Mouse (Mus musculus) retina, adult 2 months (tissue): ENCODE data around the gene Slfn3.
"Not testable (repeated sequence)": the region's sequence is repeated elsewhere in the genome, so short reads cannot be mapped to it uniquely, and the experiment has no call there.

Source experiments
- DNase-seq: peaks from one replicate; pipeline ENCODE4 v3.0.0-alpha.2; 2012; ENCODE audit warnings: low read depth, low spot score

The Slfn3 gene

DNA sequence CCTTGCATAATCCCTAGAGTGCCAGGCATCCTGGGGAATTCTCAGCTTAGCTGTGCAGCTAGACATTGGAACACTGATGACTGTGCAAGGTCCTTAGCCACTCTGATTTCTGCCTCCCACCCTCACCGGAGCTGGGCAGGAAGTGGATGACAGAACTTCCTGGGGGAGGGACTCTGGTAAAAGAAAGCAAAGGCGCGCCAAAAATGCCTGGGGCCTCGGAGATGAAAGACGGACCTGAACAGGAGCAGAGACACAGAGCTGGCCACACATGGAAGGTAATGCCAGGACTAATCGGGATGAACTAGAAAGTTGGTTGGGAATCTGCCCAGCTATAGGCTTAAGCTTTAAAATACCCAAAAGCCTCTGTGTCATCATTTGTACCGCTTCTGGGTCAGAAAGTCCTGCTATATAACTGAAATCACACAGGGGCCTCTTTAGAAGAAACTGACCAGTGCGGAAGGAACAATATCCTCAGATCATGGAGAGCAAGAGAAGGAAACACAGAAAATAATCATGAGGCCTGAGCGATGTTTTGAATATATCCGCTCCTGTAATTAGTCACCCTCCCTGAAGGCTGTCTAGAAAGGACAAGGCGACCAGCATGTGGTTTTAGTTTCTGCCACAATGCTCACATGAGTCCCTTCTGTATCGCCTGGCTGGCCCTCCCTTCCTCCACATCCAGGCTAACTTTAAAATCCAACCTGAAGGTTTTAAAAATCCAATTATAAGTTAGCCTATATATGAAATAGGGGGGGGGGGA lies at the start of gene Slfn3:
Gene Slfn3, plus strand, starts transcription at position 197 of the 760 bp plus-strand sequence.
- no peak for DNase-seq

DNA sequence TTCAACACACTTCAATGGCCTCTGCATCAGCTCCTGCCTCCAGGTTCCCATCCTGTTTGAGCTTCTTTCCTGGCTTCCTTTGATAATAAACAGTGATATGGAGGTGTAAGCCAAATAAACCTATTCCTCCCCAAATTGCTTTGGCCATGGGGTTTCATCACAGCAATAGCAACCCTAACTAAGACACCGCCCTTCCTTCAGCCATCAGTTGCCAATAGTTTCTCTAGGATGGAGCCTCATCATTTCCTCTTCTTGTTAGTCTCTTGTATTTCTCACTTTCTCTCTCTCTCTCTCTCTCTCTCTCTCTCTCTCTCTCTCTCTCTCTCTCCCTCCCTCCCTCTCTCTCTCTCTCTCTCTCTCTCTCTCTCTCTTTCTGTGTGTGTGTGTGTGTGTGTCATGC lies 42.2 kb upstream of the Slfn3 start:
- not testable (repeated sequence) for DNase-seq

DNA sequence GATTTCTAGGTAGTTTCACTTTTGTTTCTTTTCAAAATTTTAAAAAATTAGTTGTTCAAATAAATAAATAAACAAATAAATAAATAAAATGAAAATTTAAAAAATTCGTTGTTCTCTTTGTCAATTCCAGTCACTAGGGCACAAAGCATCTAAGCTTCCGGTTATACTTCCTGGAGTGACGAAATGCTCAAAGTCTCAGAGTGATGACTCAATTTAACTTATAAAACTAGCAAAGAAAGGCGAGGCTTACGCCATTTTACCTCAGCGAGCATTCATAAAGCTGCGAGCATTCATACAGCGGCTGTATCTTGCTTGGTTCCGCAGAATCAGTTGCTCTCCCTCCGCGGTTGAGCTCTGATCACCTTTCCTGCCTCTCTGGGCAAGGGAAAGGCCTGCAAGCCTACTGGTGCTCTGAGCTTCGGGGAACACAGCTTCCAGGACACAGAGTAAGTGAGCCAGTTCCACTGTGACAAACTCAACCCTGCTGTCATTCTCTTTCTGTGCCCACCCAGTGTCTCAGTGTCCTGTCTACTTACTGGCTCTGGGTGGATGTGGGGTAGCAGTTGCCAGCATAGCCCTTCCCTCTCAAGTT lies 16.1 kb upstream of the Slfn3 start, which contains the start of gene Slfn4:
Gene Slfn4, plus strand, starts transcription at position 239 of the 592 bp plus-strand sequence.
- no peak for DNase-seq

DNA sequence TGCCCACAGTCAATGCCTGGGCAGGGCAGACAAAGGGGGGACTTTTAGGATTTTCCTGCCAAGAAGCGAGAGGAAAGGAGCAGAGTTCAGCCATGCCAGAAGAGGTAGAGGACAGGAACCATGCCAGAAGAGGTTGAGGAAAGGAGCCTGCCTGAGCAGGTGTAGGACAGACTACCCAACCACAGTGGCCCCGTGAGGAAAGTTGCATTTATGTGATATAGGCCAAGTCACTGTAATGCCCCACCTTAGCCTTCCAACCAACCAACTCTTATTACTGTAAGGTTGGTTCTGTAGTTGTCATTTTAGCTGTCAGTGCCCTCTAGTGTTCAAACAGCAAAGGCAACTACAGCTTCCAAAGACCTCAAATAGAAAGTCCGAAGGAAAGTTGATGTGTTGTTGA lies 871 bp downstream of the Slfn3 start:
- no peak for DNase-seq

GRCm38 (mm10) chr11:83205002-83205401 lies 13.9 kb downstream of the Slfn3 start:
- DNase-seq, result no peak

- no peak for DNase-seq
Observed at GRCm38 (mm10) chr11:83216119-83216518, 25.0 kb downstream of the Slfn3 start.

- no peak for DNase-seq
Observed at GRCm38 (mm10) chr11:83221328-83221877, 30.3 kb downstream of the Slfn3 start.

DNA sequence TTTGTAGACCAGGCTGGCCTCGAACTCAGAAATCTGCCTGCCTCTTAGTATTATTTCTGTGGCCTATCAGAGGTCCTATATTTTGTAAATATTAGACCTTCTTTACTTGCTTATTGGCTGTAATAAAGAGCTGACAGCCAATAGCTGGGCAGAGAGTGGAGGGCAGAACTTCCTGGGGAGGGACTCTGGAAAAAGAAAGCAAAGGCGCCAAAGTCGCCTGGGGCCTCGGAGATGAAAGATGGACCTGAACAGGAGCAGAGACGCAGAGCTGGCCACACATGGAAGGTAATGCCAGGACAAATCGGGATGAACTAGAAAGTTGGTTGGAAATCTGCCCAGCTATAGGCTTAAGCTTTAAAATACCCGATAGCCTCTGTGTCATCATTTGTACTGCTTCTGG lies 32.2 kb downstream of the Slfn3 start:
- no peak for DNase-seq

- DNase-seq, result not testable (repeated sequence)
Observed at GRCm38 (mm10) chr11:83223793-83224192, 32.7 kb downstream of the Slfn3 start.

DNA sequence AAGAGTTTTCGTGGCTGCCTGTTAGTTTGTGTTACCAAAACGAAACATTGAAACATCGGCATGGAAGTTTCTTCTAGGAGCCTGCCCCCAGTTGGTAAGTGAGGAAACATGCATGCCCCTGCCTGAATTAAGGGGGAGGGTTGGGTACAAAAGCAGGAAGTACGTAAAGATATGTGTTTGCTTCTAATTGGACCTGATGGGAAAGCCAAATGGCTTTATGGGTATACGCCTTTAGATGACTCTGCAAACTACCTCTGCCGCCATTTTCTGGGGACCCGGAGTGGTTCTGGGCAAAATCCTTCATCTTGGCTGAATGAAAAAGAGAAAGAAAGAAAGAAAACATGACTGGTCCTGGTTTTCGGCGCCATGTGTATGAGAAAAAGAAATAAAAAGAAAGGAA lies 33.1 kb downstream of the Slfn3 start:
- DNase-seq, result no peak

DNA sequence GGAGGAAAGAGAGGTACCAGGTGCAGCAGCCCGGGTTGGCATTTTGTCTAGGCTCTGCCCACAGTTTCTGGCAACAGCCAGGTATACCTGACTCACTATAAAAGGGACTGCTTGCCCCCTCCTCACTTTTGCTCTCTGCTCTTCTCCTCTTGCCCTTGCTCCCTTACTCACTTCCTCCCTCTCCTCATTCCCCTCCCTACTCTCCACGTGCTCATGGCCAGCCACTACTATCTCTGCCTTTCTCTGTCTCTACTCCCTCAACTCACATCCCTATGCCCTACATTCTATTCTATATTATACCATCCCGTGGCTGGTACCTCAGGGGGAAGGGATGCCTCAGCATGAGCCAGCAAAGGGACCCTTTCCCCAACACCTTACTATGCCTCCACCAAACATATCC lies 33.6 kb downstream of the Slfn3 start:
- no peak for DNase-seq

DNA sequence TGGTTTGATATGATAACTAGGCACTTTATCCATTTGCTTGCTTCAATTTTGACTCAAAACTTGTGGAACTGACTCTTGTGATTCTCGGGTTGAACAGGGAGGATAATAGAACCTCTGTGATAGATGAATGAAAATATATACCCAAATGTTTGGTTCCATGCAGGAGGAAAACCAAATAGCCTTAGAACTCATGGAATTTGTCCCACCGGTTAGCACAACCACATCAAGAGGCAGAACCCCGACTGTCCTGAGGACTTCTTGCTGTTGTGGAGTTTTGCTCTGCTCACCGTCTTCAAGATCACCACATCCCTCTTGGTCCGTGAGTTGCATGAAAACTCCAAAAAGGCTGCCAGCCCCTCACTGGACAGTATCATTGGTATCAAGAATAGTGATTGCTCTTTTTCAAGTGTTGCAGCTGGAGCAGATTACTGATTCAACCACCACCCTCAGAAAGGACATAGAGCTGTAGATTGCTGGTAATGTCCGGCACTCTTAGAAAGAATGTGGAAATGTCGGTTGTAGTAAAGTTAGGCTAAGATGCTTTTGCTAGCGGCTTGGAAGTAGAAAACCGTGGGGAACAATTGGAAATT lies 34.3 kb downstream of the Slfn3 start:
- no peak for DNase-seq

GRCm38 (mm10) chr11:83227926-83228723 lies 37.0 kb downstream of the Slfn3 start:
- DNase-seq, result no peak

DNA sequence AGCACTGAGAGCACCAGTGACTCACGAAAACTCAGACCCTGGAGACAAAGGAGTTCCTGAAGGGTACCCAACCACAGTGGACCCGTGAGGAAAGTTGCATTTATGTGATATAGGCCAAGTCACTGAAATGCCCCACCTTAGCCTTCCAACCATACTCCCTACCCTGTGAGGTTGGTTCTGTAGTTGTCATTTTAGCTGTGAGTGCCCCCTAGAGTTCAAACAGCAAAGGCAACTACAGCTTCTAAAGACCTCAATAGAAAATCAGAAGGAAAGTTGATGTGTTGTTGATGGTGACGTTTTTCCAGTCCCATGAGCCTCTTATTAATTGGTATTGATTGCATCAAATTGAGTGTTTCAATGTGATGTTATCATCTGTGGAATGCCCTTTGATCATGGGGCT lies 39.8 kb downstream of the Slfn3 start:
- DNase-seq, result no peak

- not testable (repeated sequence) for DNase-seq
Observed at GRCm38 (mm10) chr11:83233621-83234020, 42.5 kb downstream of the Slfn3 start.

DNA sequence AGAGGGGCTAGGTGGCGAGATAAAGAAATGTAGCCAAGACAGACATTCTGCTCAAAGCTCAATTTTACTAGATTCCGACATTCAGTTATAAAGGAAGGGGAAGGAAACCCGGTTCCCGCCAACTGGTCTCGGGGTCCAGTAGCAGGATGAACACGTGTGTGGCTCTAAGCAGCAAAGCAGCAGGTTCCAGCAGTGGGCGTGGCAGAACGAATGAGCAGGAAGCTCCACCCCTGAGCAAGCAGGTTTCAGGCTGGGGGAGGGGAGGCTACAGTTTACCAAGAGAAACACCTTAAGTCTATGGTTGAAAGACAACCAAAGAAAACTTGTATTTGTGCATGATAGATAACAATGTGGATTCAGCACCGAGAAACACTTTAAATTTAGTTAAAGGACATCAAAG lies 46.3 kb downstream of the Slfn3 start:
- DNase-seq, result not testable (repeated sequence)

DNA sequence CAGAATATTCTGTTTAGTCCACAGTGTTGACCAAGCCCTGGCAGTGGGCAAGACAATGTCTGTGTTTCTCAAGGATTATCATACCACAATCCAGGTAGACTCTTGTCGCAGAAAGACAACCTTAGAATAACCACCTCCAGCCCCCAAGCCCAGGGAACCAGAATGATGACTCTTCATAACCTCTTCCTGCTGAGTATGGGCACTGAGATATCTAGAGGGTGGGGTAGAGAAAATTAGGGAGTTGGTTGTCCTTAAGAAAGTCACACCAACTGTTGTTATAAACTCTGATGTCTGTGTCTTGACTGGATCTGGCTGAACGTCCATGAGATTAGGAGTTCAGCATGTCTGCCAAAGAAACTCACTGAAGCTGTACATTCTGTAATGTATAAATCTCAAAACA lies 47.3 kb downstream of the Slfn3 start:
- no peak for DNase-seq

- no peak for DNase-seq
Observed at GRCm38 (mm10) chr11:83239811-83240210, 48.7 kb downstream of the Slfn3 start.

DNA sequence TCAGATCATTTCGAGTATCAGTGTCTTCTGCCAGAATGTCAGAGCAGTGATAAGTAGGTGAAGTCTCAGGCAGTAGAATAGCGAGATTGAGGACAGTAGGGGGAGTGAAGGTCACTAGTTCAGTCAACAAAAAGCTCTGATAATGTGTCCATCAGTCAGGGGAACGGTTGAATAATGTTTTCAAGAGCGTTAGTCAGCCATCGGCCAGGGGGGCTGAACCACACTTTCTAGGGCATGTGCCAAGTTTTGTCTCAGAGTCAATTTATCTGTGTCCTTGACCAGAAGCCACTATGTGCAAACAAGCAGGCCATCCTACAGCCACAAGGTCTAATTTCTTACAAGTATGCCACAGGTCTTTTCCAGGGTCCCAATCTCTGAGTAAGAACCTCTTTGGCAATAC lies 66.1 kb downstream of the Slfn3 start:
- DNase-seq, result not testable (repeated sequence)

DNA sequence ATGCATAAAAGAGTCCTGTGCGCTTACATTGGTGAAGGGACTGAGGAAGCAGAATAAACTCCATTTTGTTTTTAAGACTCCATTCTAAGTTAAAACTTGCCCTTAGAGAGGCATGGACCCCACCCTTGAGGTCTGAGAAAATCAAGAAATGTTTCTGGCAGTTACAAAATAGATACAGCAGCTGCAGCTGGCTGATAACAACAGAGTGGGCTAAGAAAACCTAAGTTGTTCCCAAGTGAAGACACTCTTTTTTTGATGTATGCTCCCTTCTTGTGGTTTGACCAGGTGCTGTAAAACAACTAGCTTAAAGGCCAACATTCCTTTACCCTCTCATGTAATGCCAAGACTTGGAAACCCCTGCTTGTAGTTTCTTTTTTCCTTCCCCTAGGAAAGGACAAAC lies 71.5 kb downstream of the Slfn3 start:
- no peak for DNase-seq

- DNase-seq, result no peak
Observed at GRCm38 (mm10) chr11:83263146-83263545, 72.0 kb downstream of the Slfn3 start.
